Mouse (Mus musculus): ENCODE measurements at regions not wholly inside any gene's neighbourhood (a gene's known extent, or its start where the extent isn't known, plus 50 kb on each side); places are given as distances from the start of the nearest gene placed in this dataset.

- Histone ChIP-seq H3K27ac (ENCODE audit: low read length) (no peak overlapping the region), H3K27me3 (ENCODE audit: insufficient read depth, low read length) (no peaks in the 10 kb centered on the region), H3K4me2 (replicated peaks; ENCODE audit: low read depth, low read length) (no peak overlapping the region), H3K9me3 (ENCODE audit: low read length) (no peaks in the 10 kb centered on the region), H3K9ac (replicated peaks; ENCODE audit: low read length) (no peak overlapping the region), H3K4me1 (ENCODE audit: insufficient read depth, low read length) (no peaks in the 10 kb centered on the region), H3K4me3 (ENCODE audit: low read length) (no peak overlapping the region), H3K36me3 (ENCODE audit: insufficient read depth, low read length) (no peaks in the 10 kb centered on the region)
- no peak for ATAC-seq (ENCODE audit: low FRiP score, low TSS enrichment)
Measured at GRCm38 (mm10) chr2:123364204-123364603, 599.2 kb downstream of the Sqor start.

GRCm38 (mm10) chr2:123366571-123366970 lies 601.5 kb downstream of the Sqor start:
- Histone ChIP-seq H3K36me3 (ENCODE audit: insufficient read depth, low read length) (no peaks in the 10 kb centered on the region), H3K4me1 (ENCODE audit: insufficient read depth, low read length) (no peaks in the 10 kb centered on the region), H3K27ac (ENCODE audit: low read length) (no peak overlapping the region), H3K9me3 (ENCODE audit: low read length) (no peaks in the 10 kb centered on the region), H3K27me3 (ENCODE audit: insufficient read depth, low read length) (no peaks in the 10 kb centered on the region), H3K4me2 (replicated peaks; ENCODE audit: low read depth, low read length) (no peak overlapping the region), H3K4me3 (ENCODE audit: low read length) (no peak overlapping the region), H3K9ac (replicated peaks; ENCODE audit: low read length) (no peak overlapping the region)
- WGBS, result 98% methylated on average over 2 of the region's 2 CpGs
- no peak for ATAC-seq (ENCODE audit: low FRiP score, low TSS enrichment)

- 76% methylated on average over 6 of the region's 6 CpGs for WGBS
- H3K4me1 ChIP-seq (ENCODE audit: insufficient read depth, low read length), result no peaks in the 10 kb centered on the region
- ATAC-seq (ENCODE audit: low FRiP score, low TSS enrichment), result no peak
- no peak overlapping the region for H3K4me2 ChIP-seq (replicated peaks; ENCODE audit: low read depth, low read length)
- no peaks in the 10 kb centered on the region for H3K9me3 ChIP-seq (ENCODE audit: low read length)
- H3K4me3 ChIP-seq (ENCODE audit: low read length), result no peak overlapping the region
- no peaks in the 10 kb centered on the region for H3K27me3 ChIP-seq (ENCODE audit: insufficient read depth, low read length)
- H3K27ac ChIP-seq (ENCODE audit: low read length), result no peak overlapping the region
- no peak overlapping the region for H3K9ac ChIP-seq (replicated peaks; ENCODE audit: low read length)
- H3K36me3 ChIP-seq (ENCODE audit: insufficient read depth, low read length), result no peaks in the 10 kb centered on the region
Measured at GRCm38 (mm10) chr2:123385622-123386418, 620.8 kb downstream of the Sqor start.

- no peaks in the 10 kb centered on the region for H3K27me3 ChIP-seq (ENCODE audit: insufficient read depth, low read length)
- H3K4me2 ChIP-seq (replicated peaks; ENCODE audit: low read depth, low read length), result no peak overlapping the region
- H3K27ac ChIP-seq (ENCODE audit: low read length), result no peak overlapping the region
- no peak overlapping the region for H3K9ac ChIP-seq (replicated peaks; ENCODE audit: low read length)
- no peak for ATAC-seq (ENCODE audit: low FRiP score, low TSS enrichment)
- no peak overlapping the region for H3K4me3 ChIP-seq (ENCODE audit: low read length)
- H3K36me3 ChIP-seq (ENCODE audit: insufficient read depth, low read length), result no peaks in the 10 kb centered on the region
- H3K4me1 ChIP-seq (ENCODE audit: insufficient read depth, low read length), result no peaks in the 10 kb centered on the region
- H3K9me3 ChIP-seq (ENCODE audit: low read length), result no peaks in the 10 kb centered on the region
- WGBS, result 72% methylated on average over 7 of the region's 7 CpGs
Measured at GRCm38 (mm10) chr2:123386773-123387604, 622.0 kb downstream of the Sqor start.

GRCm38 (mm10) chr2:123390981-123391380 lies 625.9 kb downstream of the Sqor start:
- Histone ChIP-seq H3K4me3 (ENCODE audit: low read length) (no peak overlapping the region), H3K9ac (replicated peaks; ENCODE audit: low read length) (no peak overlapping the region), H3K36me3 (ENCODE audit: insufficient read depth, low read length) (no peaks in the 10 kb centered on the region), H3K27ac (ENCODE audit: low read length) (no peak overlapping the region), H3K4me2 (replicated peaks; ENCODE audit: low read depth, low read length) (no peak overlapping the region), H3K9me3 (ENCODE audit: low read length) (no peaks in the 10 kb centered on the region), H3K27me3 (ENCODE audit: insufficient read depth, low read length) (no peaks in the 10 kb centered on the region), H3K4me1 (ENCODE audit: insufficient read depth, low read length) (no peaks in the 10 kb centered on the region)
- 76% methylated on average over 1 of the region's 1 CpGs for WGBS
- no peak for ATAC-seq (ENCODE audit: low FRiP score, low TSS enrichment)

- Histone ChIP-seq H3K4me1 (ENCODE audit: insufficient read depth, low read length) (no peaks in the 10 kb centered on the region), H3K4me2 (replicated peaks; ENCODE audit: low read depth, low read length) (no peak overlapping the region), H3K9ac (replicated peaks; ENCODE audit: low read length) (no peak overlapping the region), H3K4me3 (ENCODE audit: low read length) (no peak overlapping the region), H3K36me3 (ENCODE audit: insufficient read depth, low read length) (no peaks in the 10 kb centered on the region), H3K27me3 (ENCODE audit: insufficient read depth, low read length) (no peaks in the 10 kb centered on the region), H3K9me3 (ENCODE audit: low read length) (no peaks in the 10 kb centered on the region), H3K27ac (ENCODE audit: low read length) (no peak overlapping the region)
- no peak for ATAC-seq (ENCODE audit: low FRiP score, low TSS enrichment)
- 90% methylated on average over 3 of the region's 3 CpGs for WGBS
Measured at GRCm38 (mm10) chr2:123394296-123394695, 629.3 kb downstream of the Sqor start.

- Histone ChIP-seq H3K4me1 (ENCODE audit: insufficient read depth, low read length) (no peaks in the 10 kb centered on the region), H3K4me3 (ENCODE audit: low read length) (no peak overlapping the region), H3K9ac (replicated peaks; ENCODE audit: low read length) (no peak overlapping the region), H3K4me2 (replicated peaks; ENCODE audit: low read depth, low read length) (no peak overlapping the region), H3K27ac (ENCODE audit: low read length) (no peak overlapping the region), H3K27me3 (ENCODE audit: insufficient read depth, low read length) (no peaks in the 10 kb centered on the region), H3K36me3 (ENCODE audit: insufficient read depth, low read length) (no peaks in the 10 kb centered on the region), H3K9me3 (ENCODE audit: low read length) (no peaks in the 10 kb centered on the region)
- no peak for ATAC-seq (ENCODE audit: low FRiP score, low TSS enrichment)
- 10% methylated on average over 1 of the region's 1 CpGs for WGBS
Measured at GRCm38 (mm10) chr2:123397551-123397950, 632.5 kb downstream of the Sqor start.

- Histone ChIP-seq H3K36me3 (ENCODE audit: insufficient read depth, low read length) (no peaks in the 10 kb centered on the region), H3K4me2 (replicated peaks; ENCODE audit: low read depth, low read length) (no peak overlapping the region), H3K27ac (ENCODE audit: low read length) (no peak overlapping the region), H3K9ac (replicated peaks; ENCODE audit: low read length) (no peak overlapping the region), H3K27me3 (ENCODE audit: insufficient read depth, low read length) (no peaks in the 10 kb centered on the region), H3K4me3 (ENCODE audit: low read length) (no peak overlapping the region), H3K4me1 (ENCODE audit: insufficient read depth, low read length) (no peaks in the 10 kb centered on the region), H3K9me3 (ENCODE audit: low read length) (no peaks in the 10 kb centered on the region)
- no peak for ATAC-seq (ENCODE audit: low FRiP score, low TSS enrichment)
Measured at GRCm38 (mm10) chr2:123401064-123401463, 636.0 kb downstream of the Sqor start.

GRCm38 (mm10) chr2:123409075-123409474 lies 644.0 kb downstream of the Sqor start:
- no peak overlapping the region for H3K9ac ChIP-seq (replicated peaks; ENCODE audit: low read length)
- no peaks in the 10 kb centered on the region for H3K36me3 ChIP-seq (ENCODE audit: insufficient read depth, low read length)
- no peak overlapping the region for H3K4me3 ChIP-seq (ENCODE audit: low read length)
- ATAC-seq (ENCODE audit: low FRiP score, low TSS enrichment), result no peak
- H3K9me3 ChIP-seq (ENCODE audit: low read length), result no peaks in the 10 kb centered on the region
- no peak overlapping the region for H3K4me2 ChIP-seq (replicated peaks; ENCODE audit: low read depth, low read length)
- 68% methylated on average over 3 of the region's 3 CpGs for WGBS
- H3K27me3 ChIP-seq (ENCODE audit: insufficient read depth, low read length), result no peaks in the 10 kb centered on the region
- H3K4me1 ChIP-seq (ENCODE audit: insufficient read depth, low read length), result no peaks in the 10 kb centered on the region
- no peak overlapping the region for H3K27ac ChIP-seq (ENCODE audit: low read length)

GRCm38 (mm10) chr2:123458034-123458677 lies 631.6 kb upstream of the Sema6d start:
- WGBS, result 71% methylated on average over 5 of the region's 5 CpGs
- no peak for ATAC-seq (ENCODE audit: low FRiP score, low TSS enrichment)
- H3K27me3 ChIP-seq (ENCODE audit: insufficient read depth, low read length), result no peaks in the 10 kb centered on the region
- H3K27ac ChIP-seq (ENCODE audit: low read length), result no peak overlapping the region
- no peaks in the 10 kb centered on the region for H3K4me1 ChIP-seq (ENCODE audit: insufficient read depth, low read length)
- no peaks in the 10 kb centered on the region for H3K36me3 ChIP-seq (ENCODE audit: insufficient read depth, low read length)
- no peak overlapping the region for H3K9ac ChIP-seq (replicated peaks; ENCODE audit: low read length)
- no peaks in the 10 kb centered on the region for H3K9me3 ChIP-seq (ENCODE audit: low read length)
- H3K4me2 ChIP-seq (replicated peaks; ENCODE audit: low read depth, low read length), result no peak overlapping the region
- H3K4me3 ChIP-seq (ENCODE audit: low read length), result no peak overlapping the region

Measured in kidney, embryonic 16.5 days (tissue).